Mouse (Mus musculus) ovary, adult 18-20 months (tissue): Measurements from ENCODE around the gene Ssu72.
"Not testable (repeated sequence)": the region's sequence is repeated elsewhere in the genome, so short reads cannot be mapped to it uniquely, and the experiment has no call there.

Experiments
- DNase-seq: peaks from one replicate; pipeline ENCODE4 v3.0.0; 2022; ENCODE audit warnings: low spot score, mixed read lengths

Gene Ssu72

DNA sequence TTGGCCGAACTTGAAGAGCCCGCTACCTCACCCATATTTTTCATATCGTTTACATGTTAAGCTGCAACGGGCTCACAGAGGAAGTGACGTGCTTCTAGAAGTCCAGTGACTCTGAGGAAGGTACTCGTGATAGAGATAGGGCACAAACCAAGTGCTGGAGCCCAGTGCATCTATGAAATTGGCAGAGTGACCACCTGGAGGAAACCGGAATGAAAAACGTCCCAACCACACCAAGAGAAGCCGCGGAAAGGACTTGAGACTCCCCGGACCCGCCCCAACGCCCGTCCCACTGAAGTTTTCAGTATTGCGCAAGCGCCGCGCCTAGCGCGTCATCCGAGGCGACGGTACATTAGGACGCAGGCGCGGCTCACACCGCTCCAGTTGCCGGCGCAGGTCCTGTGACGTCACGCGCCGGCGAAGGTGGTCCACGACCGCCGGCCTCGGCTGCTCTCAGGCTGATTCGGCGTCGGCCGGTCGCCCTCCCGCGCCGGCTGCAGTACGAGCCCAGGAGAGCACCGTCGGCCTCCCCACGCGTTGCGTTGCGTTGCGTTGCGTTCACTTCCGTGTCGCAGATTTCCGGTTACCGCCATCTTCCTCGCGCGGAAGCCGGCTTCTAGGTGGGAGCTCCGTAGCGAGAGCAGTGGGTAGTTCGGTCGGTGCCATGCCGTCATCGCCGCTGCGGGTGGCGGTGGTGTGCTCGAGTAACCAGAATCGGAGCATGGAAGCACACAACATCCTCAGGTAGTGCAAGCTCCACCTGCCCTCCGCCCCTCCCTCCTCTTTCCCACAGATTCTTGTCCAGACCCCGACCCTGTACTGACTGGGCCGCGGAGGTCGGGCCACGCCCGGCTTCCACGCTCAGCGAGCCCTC is at the start of gene Ssu72:
Gene Ssu72, plus strand, starts transcription at position 80 of the 871 bp plus-strand sequence.
- peak; percentile 86 for DNase-seq

DNA sequence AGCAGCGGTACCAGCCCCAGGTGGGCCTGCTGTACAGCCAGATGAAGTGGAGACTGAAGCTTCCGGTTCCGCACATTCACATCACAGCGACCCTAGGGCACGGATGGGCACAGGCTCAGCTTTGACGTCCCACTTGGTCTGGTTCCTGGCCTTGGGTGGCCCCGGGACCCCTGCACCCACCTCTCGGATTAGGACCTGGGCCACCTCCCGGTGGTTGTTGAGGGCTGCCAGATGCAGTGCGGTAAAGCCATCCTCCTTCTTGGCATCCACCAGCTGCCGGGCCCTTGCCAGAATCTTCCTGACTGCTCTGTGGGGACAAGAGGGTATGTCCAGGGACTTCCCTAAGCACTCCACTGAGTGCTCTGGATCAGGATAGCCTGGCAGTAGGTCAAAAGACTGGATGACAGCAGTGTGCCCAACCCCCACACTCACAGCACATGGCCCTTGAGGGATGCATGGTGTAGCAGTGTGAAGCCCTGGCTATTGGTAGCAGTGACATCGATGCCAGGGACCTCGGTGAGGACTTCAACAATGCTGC is 48.3 kb upstream of the Ssu72 start:
- no peak for DNase-seq

DNA sequence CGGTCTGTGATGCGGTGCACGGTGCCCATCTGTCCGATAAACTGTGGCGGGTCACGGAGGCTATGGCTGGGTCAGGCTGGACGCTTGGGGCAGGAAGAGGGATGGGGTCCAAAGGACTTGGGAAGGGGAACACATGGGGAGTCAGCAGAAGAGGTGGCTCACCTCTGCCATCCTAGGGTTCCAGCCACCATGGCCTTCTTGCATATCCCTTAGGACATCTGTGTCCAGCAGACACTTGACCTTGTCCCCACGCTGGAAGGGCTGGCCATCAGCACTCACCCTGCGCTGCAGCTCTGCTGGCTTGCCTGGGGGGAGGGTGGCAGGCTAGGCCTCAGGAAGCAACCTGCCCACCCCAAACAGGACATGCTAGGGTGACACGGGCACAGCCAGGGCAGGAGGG is 45.6 kb upstream of the Ssu72 start:
- no peak for DNase-seq

GRCm38 (mm10) chr4:155660641-155661040 is 44.0 kb upstream of the Ssu72 start:
- no peak for DNase-seq

GRCm38 (mm10) chr4:155666903-155667302 is 37.7 kb upstream of the Ssu72 start:
- DNase-seq = no peak

- DNase-seq = peak; percentile 92
These were observed 35.7 kb upstream of the Ssu72 start, which contains the start of gene Mib2 for GRCm38 (mm10) chr4:155668689-155669597. Gene Mib2 (minus strand): TSS chr4:155669198.

GRCm38 (mm10) chr4:155669598-155670075 is 35.0 kb upstream of the Ssu72 start:
- DNase-seq = no peak

GRCm38 (mm10) chr4:155670236-155670635 is 34.4 kb upstream of the Ssu72 start:
- DNase-seq = not testable (repeated sequence)

- DNase-seq = no peak
These were observed 32.5 kb upstream of the Ssu72 start for GRCm38 (mm10) chr4:155672082-155672481.

DNA sequence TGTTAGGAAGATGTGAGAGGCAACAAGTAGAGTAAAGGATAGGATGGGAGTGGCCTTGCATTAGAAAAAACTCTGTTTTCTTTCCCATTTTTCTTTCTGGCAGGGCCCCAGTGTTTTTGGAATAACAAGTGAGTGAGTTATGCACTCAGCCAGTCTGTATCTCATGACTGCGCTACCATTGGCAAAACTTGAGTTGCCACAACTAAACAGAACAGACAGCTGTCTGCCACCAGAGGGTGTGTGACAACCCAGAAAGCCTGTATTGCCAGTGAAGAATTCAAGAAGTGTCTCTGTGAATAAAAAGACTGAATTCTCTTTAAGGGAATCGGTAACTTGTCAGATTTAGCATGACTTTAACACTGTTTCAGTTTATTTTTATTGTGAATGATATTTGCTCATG is 28.6 kb upstream of the Ssu72 start:
- DNase-seq = no peak

DNA sequence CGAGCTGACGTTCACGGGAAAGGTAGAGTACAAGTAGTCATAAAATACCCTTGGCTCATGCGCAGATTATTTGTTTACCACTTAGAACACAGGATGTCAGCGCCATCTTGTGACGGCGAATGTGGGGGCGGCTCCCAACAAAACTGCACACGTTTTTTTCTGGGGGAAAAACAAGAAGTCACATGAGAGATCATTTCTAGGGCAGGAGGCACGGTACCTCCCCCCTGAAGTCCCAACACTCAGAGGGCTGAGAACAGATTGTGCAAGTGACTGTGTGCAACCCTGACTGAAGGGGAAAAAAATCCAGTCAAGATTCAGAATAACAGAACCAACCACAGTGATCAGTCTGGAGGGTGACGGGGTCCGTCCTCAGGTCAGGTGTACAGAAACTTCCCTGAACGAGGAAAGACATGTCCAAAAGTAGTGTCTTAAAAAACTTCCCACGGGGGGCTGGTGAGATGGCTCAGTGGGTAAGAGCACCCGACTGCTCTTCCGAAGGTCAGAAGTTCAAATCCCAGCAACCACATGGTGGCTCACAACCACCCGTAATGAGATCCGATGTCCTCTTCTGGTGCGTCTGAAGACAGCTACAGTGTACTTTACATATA is 20.8 kb upstream of the Ssu72 start:
- DNase-seq = not testable (repeated sequence)

DNA sequence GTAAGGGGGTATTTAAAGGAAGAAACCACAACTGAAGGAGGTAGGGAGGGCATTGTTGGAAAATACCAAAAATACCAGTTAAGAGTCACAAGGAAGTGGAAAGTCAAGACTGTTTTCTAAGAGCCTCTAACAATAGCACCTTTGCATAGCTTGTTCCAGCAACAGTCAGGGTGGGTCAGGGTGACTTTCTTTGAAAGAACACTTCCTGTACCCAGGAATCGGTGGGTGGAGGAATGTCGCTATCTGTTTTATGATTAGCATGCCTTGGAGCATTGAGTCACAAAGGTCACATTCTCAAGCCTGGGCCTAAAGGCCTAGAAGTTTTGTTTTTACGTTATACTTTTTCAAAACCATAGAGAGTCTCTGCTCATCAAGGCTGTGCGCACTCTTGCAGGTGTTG is 16.8 kb upstream of the Ssu72 start:
- DNase-seq = not testable (repeated sequence)

DNA sequence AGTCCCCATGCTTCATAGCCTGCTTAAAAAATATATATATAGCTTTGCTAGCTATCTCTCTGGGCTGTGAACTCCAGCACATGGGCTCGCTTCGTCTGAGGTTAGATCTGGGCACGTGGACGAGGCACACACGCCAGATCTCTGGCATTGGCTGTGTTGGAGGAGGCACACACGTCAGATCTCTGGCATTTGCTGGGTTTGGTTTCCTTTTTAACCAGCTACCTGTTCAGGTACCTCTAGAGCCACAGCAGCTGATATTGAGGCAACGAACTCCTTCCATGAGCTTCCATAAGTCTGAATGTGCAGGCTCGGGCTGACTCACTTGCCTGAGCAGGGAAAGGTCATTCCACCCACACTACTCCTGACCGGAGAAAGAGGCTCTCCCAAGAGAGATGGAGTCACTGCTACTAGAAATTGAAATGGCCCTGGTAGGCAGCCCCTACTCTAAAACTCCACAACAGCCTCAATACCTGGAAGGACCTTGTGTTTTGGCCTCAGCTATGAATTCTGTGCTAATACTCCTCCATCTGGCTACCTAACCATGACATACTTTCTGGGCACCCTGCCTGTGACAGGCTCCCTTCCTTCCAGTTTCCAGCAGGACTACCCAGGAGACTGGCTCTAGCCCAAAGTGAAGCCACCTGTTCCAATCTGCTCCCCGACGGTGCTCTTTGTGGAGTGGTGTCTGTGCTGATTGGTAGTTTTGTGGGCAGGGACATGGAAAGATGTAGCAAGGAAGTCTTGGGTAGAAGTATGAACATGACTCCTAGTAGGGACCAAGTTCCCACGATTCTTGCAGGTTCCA is 13.8 kb upstream of the Ssu72 start:
- DNase-seq = no peak

- no peak for DNase-seq
These were observed 12.2 kb upstream of the Ssu72 start for GRCm38 (mm10) chr4:155692421-155692820.

- peak; percentile 51 for DNase-seq
These were observed 10.5 kb upstream of the Ssu72 start, which contains the start of gene Fndc10 for GRCm38 (mm10) chr4:155694111-155694481. Gene Fndc10 (plus strand): TSS chr4:155694342.

DNA sequence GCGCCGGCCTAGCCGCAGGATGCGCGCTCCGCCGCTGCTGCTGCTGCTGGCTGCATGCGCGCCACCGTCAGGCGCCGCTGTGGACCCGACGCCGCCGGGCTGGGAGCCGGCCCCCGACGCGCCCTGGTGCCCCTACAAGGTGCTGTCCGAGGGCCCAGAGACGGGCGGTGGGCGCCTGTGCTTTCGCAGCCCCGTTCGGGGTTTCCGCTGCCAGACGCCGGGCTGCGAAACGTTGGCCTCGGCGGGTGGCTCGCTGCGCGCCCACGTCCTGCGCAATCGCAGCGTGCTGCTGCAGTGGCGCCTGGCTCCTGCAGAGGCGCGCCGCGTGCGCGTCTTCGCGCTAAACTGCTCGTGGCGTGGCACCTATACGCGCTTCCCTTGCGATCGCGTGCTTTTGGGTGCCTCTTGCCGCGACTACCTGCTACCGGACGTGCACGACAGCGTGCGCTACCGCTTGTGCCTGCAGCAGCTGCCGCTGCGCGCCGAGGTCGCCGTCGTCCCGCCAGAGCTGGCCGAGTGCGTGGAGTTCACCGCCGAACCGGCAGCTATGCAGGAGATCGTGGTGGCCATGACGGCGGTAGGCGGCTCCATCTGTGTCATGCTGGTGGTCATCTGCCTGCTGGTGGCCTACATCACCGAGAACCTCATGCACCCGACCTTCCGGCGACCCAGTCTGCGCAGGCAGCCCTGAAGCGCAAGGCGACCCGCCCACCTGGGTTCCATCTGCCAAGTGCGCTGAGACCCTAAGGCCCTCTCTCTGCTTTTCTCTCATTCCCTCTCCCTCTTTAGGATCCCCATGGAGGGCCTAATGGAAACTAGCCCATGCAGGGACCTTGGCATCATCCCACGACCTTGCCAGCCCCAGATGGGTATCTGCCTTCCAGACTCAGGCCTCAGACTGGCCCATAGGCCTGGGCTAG is 9.9 kb upstream of the Ssu72 start:
- peak; percentile 42 for DNase-seq

DNA sequence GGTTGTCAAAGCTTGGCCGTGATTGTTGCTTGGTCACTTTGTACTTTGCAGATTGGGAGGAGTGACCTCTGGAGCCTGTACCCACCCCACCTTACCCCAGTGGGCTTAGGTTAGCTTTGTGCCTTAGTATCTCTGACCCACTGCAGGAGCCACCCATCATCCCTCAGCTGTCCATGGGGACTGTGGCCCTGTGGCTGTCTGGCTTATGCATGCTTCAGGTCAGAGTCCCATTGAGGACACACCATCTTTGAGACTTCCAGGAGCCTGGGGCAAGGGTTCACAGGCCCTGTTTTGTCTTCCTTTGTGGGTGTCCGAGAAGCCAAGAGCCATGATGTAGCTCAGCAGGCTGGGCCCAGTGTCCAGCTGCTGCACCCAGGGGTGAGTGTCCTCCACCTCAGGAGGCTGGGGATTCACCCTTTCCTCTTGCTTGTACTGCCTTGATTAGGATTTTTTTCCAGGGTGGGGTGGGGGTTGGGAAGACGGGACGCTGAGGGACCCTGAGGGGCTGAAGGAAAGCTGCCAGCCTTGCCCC is 9.0 kb upstream of the Ssu72 start:
- DNase-seq = no peak

DNA sequence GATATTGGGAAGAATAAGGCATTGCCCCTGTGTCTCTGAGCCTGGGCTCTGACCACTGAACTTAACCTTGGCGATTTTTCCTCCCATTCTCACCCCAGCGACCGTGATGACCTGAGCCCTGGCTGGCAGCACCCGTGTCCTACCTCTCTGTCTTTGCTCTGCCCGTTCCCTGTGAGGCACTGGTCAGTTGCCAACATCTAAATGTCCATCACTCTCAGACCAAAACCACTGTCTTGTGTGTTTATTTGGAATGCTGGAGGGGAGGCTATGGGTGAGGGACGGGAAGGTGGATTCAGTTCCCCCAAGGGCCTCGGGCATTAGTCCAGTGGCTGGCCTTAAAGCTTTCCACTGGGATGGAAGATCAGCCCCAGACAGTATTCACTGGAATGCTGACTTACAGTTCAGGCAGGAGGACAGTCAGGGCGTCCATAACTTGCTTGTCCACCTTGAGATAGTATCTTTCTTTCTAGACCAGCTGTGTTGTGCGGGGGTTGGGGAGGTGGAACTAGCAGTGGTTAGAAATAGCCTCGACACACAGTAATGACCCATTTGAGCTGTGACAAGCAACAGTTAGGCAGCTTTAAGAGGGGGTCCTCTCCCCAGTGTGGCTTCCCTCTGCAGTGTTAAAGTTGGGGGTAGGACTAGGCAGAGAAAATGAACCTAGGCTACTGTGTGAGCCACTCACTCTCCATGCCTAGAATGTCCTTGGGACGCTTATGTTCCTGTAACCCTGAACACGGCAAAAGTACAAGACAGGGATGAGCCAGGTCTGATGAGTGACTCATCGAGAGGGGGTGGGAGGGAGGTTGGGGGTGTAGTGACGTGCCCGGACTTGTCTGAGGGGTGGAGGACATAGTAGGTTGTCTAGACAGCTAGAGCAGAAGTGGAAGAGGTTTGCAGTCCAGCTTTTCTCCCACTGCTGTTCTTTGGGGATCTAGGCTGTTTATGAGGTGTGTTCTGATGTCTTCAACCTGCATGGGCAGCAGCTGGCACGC is 8.0 kb upstream of the Ssu72 start:
- no peak for DNase-seq
